Mouse (Mus musculus): ENCODE data around the gene Pah. TPM values are rescaled to one million over a fixed set of nuclear protein-coding genes. Genes with fewer than 3 reads are reported as not detected.

Pah gene
- polyA plus RNA-seq, 1 experiment from 2014 or later, result 2.2 TPM

DNA sequence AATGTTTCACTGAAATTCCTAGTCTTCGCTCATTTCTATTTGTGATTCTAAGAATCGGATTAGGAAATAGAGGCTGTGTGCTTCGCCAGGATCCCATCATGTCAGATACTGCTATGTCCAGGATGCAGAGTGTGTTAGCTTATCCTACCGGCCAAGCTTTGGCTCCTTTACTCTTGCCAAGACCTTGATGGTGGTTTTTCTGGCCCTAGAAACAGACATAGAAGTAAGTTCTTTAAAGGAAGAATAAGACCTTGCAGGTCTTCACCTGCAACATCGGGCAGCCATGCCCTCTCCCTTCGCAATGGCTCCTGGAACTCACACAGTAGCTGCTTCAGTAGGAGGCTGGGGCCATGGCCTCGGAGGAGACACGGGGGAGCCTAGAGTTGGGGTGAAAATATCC is 24.2 kb downstream of the Pah start:
- Histone ChIP-seq H3K36me3 (ENCODE audit: control insufficient read depth, insufficient read depth, low read length) (no peaks in the 10 kb centered on the region), H3K27ac (ENCODE audit: low read length) (no peak overlapping the region), H3K4me2 (ENCODE audit: low read depth, low read length) (no peak overlapping the region), H3K27me3 (replicated peaks; ENCODE audit: control insufficient read depth, insufficient read depth, low read length) (no peaks in the 10 kb centered on the region), H3K9ac (ENCODE audit: low read depth, low read length) (no peak overlapping the region), H3K4me3 (ENCODE audit: low read length) (no peak overlapping the region), H3K9me3 (ENCODE audit: control insufficient read depth, low read length) (no peaks in the 10 kb centered on the region), H3K4me1 (ENCODE audit: control insufficient read depth, insufficient read depth, low read length) (no peaks in the 10 kb centered on the region)
- ATAC-seq, result no peak
- WGBS, result 69% methylated on average over 8 of the region's 8 CpGs

DNA sequence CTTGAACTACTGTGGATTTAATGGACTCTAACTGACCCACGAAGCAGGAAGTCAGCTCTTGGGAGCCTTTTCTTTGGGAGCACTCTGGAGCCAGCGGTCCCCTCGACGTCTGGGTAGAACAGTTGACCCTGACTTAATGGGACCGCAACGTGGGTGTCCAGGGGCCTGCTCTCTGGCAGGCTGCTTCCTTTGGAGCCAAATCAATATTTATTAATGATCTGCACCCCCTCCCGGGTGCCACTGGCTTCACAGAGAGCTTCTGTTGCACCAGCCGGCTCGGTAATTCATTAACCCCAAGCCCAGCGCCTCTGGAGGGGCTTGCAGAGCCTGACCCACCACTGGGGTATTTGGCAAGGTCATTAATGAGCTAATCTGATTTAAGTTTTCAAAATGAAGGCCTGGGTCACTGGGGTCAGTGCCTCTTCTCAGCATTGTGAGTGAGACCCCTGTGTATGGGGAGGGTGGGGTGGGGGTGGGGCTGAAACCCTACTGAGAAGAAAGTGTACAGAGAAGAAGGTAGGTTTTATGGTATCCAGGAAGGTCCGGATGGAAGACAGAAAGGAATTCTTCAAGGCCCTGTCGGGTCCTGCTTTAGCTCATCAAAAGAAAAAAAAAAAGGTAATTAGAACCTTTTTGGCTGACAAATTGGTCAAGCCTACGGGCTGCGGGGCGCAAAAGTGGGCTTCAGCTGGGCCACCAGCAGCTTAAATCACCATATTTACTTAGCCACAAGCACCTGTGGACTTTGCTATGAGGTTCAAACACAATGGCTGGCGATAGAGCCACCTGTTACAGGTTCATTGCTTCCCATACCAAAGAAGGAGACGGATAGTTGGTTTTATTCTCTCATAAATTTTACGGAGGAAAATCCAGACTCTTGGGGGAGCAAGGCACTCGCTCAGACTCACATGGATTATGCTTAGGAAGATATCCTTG is 25.0 kb downstream of the Pah start:
- H3K4me3 ChIP-seq (ENCODE audit: low read length), result no peak overlapping the region
- ATAC-seq, result peak; percentile 81
- H3K36me3 ChIP-seq (ENCODE audit: control insufficient read depth, insufficient read depth, low read length), result no peaks in the 10 kb centered on the region
- no peak overlapping the region for H3K9ac ChIP-seq (ENCODE audit: low read depth, low read length)
- H3K27ac ChIP-seq (ENCODE audit: low read length), result no peak overlapping the region
- H3K4me2 ChIP-seq (ENCODE audit: low read depth, low read length), result no peak overlapping the region
- WGBS, result 36% methylated on average over 19 of the region's 19 CpGs
- H3K9me3 ChIP-seq (ENCODE audit: control insufficient read depth, low read length), result no peaks in the 10 kb centered on the region
- no peaks in the 10 kb centered on the region for H3K4me1 ChIP-seq (ENCODE audit: control insufficient read depth, insufficient read depth, low read length)
- H3K27me3 ChIP-seq (replicated peaks; ENCODE audit: control insufficient read depth, insufficient read depth, low read length), result no peaks in the 10 kb centered on the region

DNA sequence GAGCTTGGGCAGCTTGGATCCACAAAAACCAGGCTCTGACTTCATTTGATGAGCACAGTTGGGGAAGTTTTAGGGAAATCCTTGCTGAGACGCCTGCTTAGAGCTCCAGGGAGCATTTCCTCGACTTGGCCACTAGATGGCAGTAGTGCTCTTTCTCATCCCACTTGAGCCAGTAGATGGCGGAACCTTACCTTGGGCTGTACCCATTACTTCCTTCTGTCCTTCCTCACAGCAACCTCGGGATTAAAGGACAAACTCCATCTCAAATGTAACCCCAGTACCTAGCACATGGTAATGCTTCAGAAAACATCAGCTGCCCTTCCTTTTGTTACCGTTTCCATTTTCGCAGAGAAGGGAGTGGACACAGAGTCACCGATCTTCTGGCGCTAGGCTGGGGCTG is 31.1 kb downstream of the Pah start:
- Histone ChIP-seq H3K9ac (ENCODE audit: low read depth, low read length) (no peak overlapping the region), H3K9me3 (ENCODE audit: control insufficient read depth, low read length) (no peaks in the 10 kb centered on the region), H3K36me3 (ENCODE audit: control insufficient read depth, insufficient read depth, low read length) (no peaks in the 10 kb centered on the region), H3K4me3 (ENCODE audit: low read length) (no peak overlapping the region), H3K4me1 (ENCODE audit: control insufficient read depth, insufficient read depth, low read length) (no peaks in the 10 kb centered on the region), H3K4me2 (ENCODE audit: low read depth, low read length) (no peak overlapping the region), H3K27me3 (replicated peaks; ENCODE audit: control insufficient read depth, insufficient read depth, low read length) (no peaks in the 10 kb centered on the region), H3K27ac (ENCODE audit: low read length) (no peak overlapping the region)
- 37% methylated on average over 8 of the region's 8 CpGs for WGBS
- ATAC-seq, result peak; percentile 69

DNA sequence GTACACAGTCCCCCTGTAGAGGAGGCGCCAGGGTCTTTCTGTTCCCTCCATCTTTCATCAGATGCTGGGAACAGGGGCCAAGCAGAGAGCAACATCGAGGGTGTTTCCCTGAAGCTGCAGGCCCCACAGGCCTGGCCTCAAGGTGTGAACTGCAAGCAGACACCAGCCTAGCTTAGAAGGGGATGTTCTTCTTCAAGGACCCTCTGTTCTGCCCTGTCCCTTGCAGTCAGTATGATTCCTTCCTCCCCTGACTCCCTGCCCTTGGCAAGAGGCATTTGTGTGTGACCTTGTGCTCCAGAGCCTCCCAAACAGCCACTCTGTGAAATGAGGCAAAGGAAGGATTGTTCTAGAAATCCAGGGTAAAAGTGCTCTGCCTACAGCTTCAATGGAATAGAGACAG is 34.8 kb downstream of the Pah start:
- Histone ChIP-seq H3K27ac (ENCODE audit: low read length) (no peak overlapping the region), H3K36me3 (ENCODE audit: control insufficient read depth, insufficient read depth, low read length) (no peaks in the 10 kb centered on the region), H3K4me3 (ENCODE audit: low read length) (no peak overlapping the region), H3K4me1 (ENCODE audit: control insufficient read depth, insufficient read depth, low read length) (no peaks in the 10 kb centered on the region), H3K4me2 (ENCODE audit: low read depth, low read length) (no peak overlapping the region), H3K9me3 (ENCODE audit: control insufficient read depth, low read length) (no peaks in the 10 kb centered on the region), H3K9ac (ENCODE audit: low read depth, low read length) (no peak overlapping the region), H3K27me3 (replicated peaks; ENCODE audit: control insufficient read depth, insufficient read depth, low read length) (no peaks in the 10 kb centered on the region)
- no peak for ATAC-seq
- WGBS, result 56% methylated on average over 2 of the region's 2 CpGs

DNA sequence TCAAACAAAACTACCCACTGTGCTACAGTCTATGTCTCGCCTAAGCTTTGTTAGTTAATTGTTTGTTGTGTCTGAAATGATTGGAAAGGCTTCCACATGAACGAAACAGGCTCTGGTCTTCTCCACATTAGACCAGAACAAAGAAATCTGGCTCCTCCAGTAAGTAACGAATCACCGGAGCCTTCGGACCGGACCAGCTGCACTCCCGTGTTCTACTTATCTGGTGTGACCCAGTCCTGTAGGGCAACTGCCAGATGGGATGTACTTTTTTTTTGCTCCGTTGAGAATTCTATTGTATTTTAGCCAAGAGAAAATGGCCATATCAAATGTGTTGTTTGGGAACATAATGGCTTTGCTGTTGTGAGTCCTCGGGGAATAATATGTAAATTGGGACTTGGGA is 42.2 kb downstream of the Pah start:
- Histone ChIP-seq H3K27me3 (replicated peaks; ENCODE audit: control insufficient read depth, insufficient read depth, low read length) (no peaks in the 10 kb centered on the region), H3K4me2 (ENCODE audit: low read depth, low read length) (no peak overlapping the region), H3K27ac (ENCODE audit: low read length) (no peak overlapping the region), H3K4me1 (ENCODE audit: control insufficient read depth, insufficient read depth, low read length) (no peaks in the 10 kb centered on the region), H3K36me3 (ENCODE audit: control insufficient read depth, insufficient read depth, low read length) (no peaks in the 10 kb centered on the region), H3K4me3 (ENCODE audit: low read length) (no peak overlapping the region), H3K9ac (ENCODE audit: low read depth, low read length) (no peak overlapping the region), H3K9me3 (ENCODE audit: control insufficient read depth, low read length) (no peaks in the 10 kb centered on the region)
- 79% methylated on average over 9 of the region's 9 CpGs for WGBS
- ATAC-seq, result no peak

DNA sequence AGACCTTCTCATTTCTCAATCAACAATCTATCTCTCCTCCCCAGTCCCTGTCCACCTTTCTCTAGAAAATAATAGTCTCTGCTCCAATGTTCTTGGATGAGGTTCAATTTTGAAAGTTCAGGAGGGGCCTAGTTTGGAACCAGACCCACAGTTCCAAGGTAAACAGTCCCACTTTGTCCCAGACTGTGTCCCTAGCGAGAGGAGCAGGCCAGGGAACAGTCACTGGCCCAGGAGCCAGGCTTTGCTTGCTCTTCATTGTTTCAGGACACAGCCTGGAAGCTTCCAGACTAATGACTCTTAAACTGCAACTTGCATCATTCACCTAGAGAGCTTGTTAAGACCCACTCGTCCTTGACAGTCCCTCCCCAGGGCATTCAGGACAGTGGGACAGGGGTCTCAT is 44.1 kb downstream of the Pah start:
- Histone ChIP-seq H3K27ac (ENCODE audit: low read length) (no peak overlapping the region), H3K4me1 (ENCODE audit: control insufficient read depth, insufficient read depth, low read length) (no peaks in the 10 kb centered on the region), H3K27me3 (replicated peaks; ENCODE audit: control insufficient read depth, insufficient read depth, low read length) (no peaks in the 10 kb centered on the region), H3K36me3 (ENCODE audit: control insufficient read depth, insufficient read depth, low read length) (no peaks in the 10 kb centered on the region), H3K9me3 (ENCODE audit: control insufficient read depth, low read length) (no peaks in the 10 kb centered on the region), H3K9ac (ENCODE audit: low read depth, low read length) (no peak overlapping the region), H3K4me2 (ENCODE audit: low read depth, low read length) (no peak overlapping the region), H3K4me3 (ENCODE audit: low read length) (no peak overlapping the region)
- 45% methylated on average over 2 of the region's 2 CpGs for WGBS
- ATAC-seq, result no peak

DNA sequence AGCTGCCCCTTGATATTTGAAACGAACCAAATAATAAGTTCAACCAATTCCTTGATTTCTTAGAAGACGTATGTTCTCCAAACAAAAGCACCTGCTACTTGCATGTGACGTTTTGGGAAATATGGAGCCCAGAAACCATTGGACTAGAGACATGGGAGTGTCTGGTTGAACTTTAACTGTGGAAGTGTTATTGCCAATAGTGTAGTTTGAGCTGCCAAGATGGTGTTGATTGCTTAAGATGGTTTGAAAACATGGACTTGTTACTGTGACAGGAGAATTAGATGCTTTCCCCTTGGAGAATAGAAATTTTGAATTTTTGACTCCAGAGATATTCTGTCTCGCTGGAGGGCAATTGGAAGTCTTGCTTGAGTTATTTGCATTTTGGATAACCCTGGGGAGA is 50.9 kb downstream of the Pah start:
- WGBS, result 79% methylated on average over 4 of the region's 4 CpGs
- no peaks in the 10 kb centered on the region for H3K9me3 ChIP-seq (ENCODE audit: control insufficient read depth, low read length)
- H3K27ac ChIP-seq (ENCODE audit: low read length), result no peak overlapping the region
- H3K36me3 ChIP-seq (ENCODE audit: control insufficient read depth, insufficient read depth, low read length), result no peaks in the 10 kb centered on the region
- no peak for ATAC-seq
- no peak overlapping the region for H3K4me3 ChIP-seq (ENCODE audit: low read length)
- no peaks in the 10 kb centered on the region for H3K4me1 ChIP-seq (ENCODE audit: control insufficient read depth, insufficient read depth, low read length)
- H3K9ac ChIP-seq (ENCODE audit: low read depth, low read length), result no peak overlapping the region
- no peak overlapping the region for H3K4me2 ChIP-seq (ENCODE audit: low read depth, low read length)
- no peaks in the 10 kb centered on the region for H3K27me3 ChIP-seq (replicated peaks; ENCODE audit: control insufficient read depth, insufficient read depth, low read length)

DNA sequence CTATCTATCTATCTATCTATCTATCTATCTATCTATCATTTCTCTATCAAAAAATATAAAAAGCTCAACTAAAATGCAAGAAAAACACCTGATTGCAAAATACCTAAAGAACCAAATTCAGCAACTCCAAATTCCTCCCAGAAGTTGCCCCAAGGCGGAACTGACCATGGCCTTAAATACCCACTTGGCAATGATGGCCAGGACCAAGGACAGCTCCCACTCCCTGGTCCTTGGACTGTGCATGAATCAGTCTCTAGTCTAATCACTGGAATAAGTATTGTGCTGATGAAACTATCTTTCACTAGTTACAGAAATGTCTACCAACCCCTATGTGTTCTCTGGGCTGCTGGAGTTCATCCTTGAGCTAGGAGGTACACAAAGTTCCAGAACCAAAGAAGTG is 65.1 kb downstream of the Pah start:
- no peaks in the 10 kb centered on the region for H3K27me3 ChIP-seq (replicated peaks; ENCODE audit: control insufficient read depth, insufficient read depth, low read length)
- no peak overlapping the region for H3K27ac ChIP-seq (ENCODE audit: low read length)
- H3K36me3 ChIP-seq (ENCODE audit: control insufficient read depth, insufficient read depth, low read length), result no peaks in the 10 kb centered on the region
- no peaks in the 10 kb centered on the region for H3K9me3 ChIP-seq (ENCODE audit: control insufficient read depth, low read length)
- H3K4me3 ChIP-seq (ENCODE audit: low read length), result no peak overlapping the region
- WGBS, result 75% methylated on average over 1 of the region's 1 CpGs
- H3K4me2 ChIP-seq (ENCODE audit: low read depth, low read length), result no peak overlapping the region
- ATAC-seq, result no peak
- no peaks in the 10 kb centered on the region for H3K4me1 ChIP-seq (ENCODE audit: control insufficient read depth, insufficient read depth, low read length)
- no peak overlapping the region for H3K9ac ChIP-seq (ENCODE audit: low read depth, low read length)

DNA sequence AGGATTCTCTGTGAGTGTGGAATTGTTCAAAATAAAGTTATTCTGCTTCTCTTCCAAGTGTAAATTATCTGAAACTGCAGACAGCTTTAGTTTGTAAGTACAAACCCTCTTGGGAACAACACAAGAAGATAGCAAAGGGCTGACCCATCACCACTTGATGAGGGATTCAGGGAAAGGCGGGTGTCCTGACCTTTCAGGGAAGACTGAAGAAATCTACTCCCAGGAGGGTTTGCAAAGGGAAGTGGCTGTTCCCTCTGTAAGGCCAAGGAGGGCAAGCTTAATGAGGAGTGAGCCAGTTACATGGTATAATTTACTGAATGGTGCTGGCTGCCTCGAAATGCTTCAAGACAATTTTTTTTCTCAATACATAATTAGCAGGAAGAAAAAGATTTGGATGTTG is 72.3 kb downstream of the Pah start:
- H3K36me3 ChIP-seq (ENCODE audit: control insufficient read depth, insufficient read depth, low read length), result no peaks in the 10 kb centered on the region
- no peaks in the 10 kb centered on the region for H3K9me3 ChIP-seq (ENCODE audit: control insufficient read depth, low read length)
- ATAC-seq, result no peak
- no peak overlapping the region for H3K9ac ChIP-seq (ENCODE audit: low read depth, low read length)
- no peak overlapping the region for H3K4me2 ChIP-seq (ENCODE audit: low read depth, low read length)
- no peaks in the 10 kb centered on the region for H3K27me3 ChIP-seq (replicated peaks; ENCODE audit: control insufficient read depth, insufficient read depth, low read length)
- no peaks in the 10 kb centered on the region for H3K4me1 ChIP-seq (ENCODE audit: control insufficient read depth, insufficient read depth, low read length)
- 53% methylated on average over 2 of the region's 2 CpGs for WGBS
- no peak overlapping the region for H3K4me3 ChIP-seq (ENCODE audit: low read length)
- H3K27ac ChIP-seq (ENCODE audit: low read length), result no peak overlapping the region
